Mouse (Mus musculus) limb, embryonic 13.5 days (tissue): ENCODE data around the gene Ube2cbp. TPM values are rescaled to one million over a fixed set of nuclear protein-coding genes. Genes with fewer than 3 reads are reported as not detected.

ENCODE experiments used
- ATAC-seq: fragments of 200-750 bp; cut with Nextera tagmentation; 2 replicates; pipeline ENCODE4 v1.8.0; 2017; ENCODE audit warnings: low read depth, moderate number of reproducible peaks, moderate TSS enrichment; ENCODE audit not compliant: low FRiP score
- H3K27ac ChIP-seq: fragments of 300-500 bp; sonication (generic); 2 replicates; pipeline ENCODE4 v1.5.1; 2015; ENCODE audit warnings: inconsistent platforms, mild to moderate bottlenecking, moderate library complexity
- H3K27me3 ChIP-seq: fragments of 300-500 bp; sonication (generic); 2 replicates; pipeline ENCODE4 v1.6.1; 2015; ENCODE audit warnings: mild to moderate bottlenecking, inconsistent platforms
- H3K36me3 ChIP-seq: fragments of 300-500 bp; sonication (generic); 2 replicates; pipeline ENCODE4 v1.6.1; 2015; ENCODE audit warnings: inconsistent platforms, mild to moderate bottlenecking, moderate library complexity
- H3K4me1 ChIP-seq: fragments of 300-500 bp; sonication (generic); 2 replicates; pipeline ENCODE4 v1.6.1; 2015; ENCODE audit warnings: inconsistent platforms
- H3K4me2 ChIP-seq: fragments of 300-500 bp; sonication (generic); replicated peaks from 2 replicates; pipeline ENCODE4 v1.6.1; 2015; ENCODE audit warnings: inconsistent platforms, mild to moderate bottlenecking, moderate library complexity
- H3K4me3 ChIP-seq: fragments of 300-500 bp; sonication (generic); 2 replicates; pipeline ENCODE4 v1.5.1; 2015; ENCODE audit warnings: moderate library complexity, mild to moderate bottlenecking, inconsistent platforms
- H3K9ac ChIP-seq: fragments of 300-500 bp; sonication (generic); 2 replicates; pipeline ENCODE4 v1.6.1; 2015; ENCODE audit warnings: mild to moderate bottlenecking, inconsistent platforms
- H3K9me3 ChIP-seq: fragments of 300-500 bp; sonication (generic); 2 replicates; pipeline ENCODE4 v1.6.1; 2016; ENCODE audit warnings: inconsistent platforms
- WGBS: fragments of 180-500 bp; shearing (Covaris S2); methylation state at CpG from one replicate; pipeline ENCODE4 v1.1.7; 2015; 5-methylcytosine and 5-hydroxymethylcytosine counted together
- polyA plus RNA-seq: library from polyadenylated mRNA; unstranded; fragments of >200 nt; fragmentation: Nextera tagmentation; extraction: Ambion mirVana; gene quantifications from 2 replicates; pipeline ENCODE4 v1.2.1, GENCODE M21; 2015

Gene Ube2cbp
- polyA plus RNA-seq, 1 experiment from 2014 or later = 5.6 TPM

GRCm38 (mm10) chr9:86355851-86356250 lies 108.9 kb downstream of the Ube2cbp start:
- H3K9ac ChIP-seq = no peak overlapping the region
- H3K4me2 ChIP-seq = no peak overlapping the region
- no peaks in the 10 kb centered on the region for H3K27me3 ChIP-seq
- no peak overlapping the region for H3K27ac ChIP-seq
- no peaks in the 10 kb centered on the region for H3K9me3 ChIP-seq
- H3K36me3 ChIP-seq = no peaks in the 10 kb centered on the region
- no peak for ATAC-seq
- no peak overlapping the region for H3K4me3 ChIP-seq
- 86% methylated on average over 3 of the region's 3 CpGs for WGBS
- H3K4me1 ChIP-seq = no peaks in the 10 kb centered on the region

- 81% methylated on average over 3 of the region's 3 CpGs for WGBS
- ATAC-seq = no peak
These were observed 113.3 kb downstream of the Ube2cbp start for GRCm38 (mm10) chr9:86351491-86351890.

GRCm38 (mm10) chr9:86336792-86337191 lies 128.0 kb downstream of the Ube2cbp start:
- H3K36me3 ChIP-seq = no peaks in the 10 kb centered on the region
- no peak overlapping the region for H3K9ac ChIP-seq
- H3K9me3 ChIP-seq = no peaks in the 10 kb centered on the region
- peaks cover 16% of the 10 kb centered on the region; the same call in 1 of the 2 replicates for H3K4me1 ChIP-seq
- 71% methylated on average over 2 of the region's 2 CpGs for WGBS
- ATAC-seq = no peak
- H3K4me2 ChIP-seq = no peak overlapping the region
- H3K27ac ChIP-seq = no peak overlapping the region
- H3K4me3 ChIP-seq = no peak overlapping the region
- no peaks in the 10 kb centered on the region for H3K27me3 ChIP-seq

More at GRCm38 (mm10) chr9:86351491-86351890, 113.3 kb downstream of the Ube2cbp start:
- Histone ChIP-seq H3K4me1 (no peaks in the 10 kb centered on the region), H3K4me2 (no peak overlapping the region), H3K36me3 (no peaks in the 10 kb centered on the region), H3K9me3 (no peaks in the 10 kb centered on the region), H3K27me3 (no peaks in the 10 kb centered on the region), H3K4me3 (no peak overlapping the region), H3K9ac (no peak overlapping the region), H3K27ac (no peak overlapping the region)

- ATAC-seq = no peak
- H3K9me3 ChIP-seq = no peaks in the 10 kb centered on the region
- WGBS = 59% methylated on average over 3 of the region's 3 CpGs
- no peak overlapping the region for H3K27ac ChIP-seq
- no peak overlapping the region for H3K4me2 ChIP-seq
- H3K27me3 ChIP-seq = no peaks in the 10 kb centered on the region
- H3K4me3 ChIP-seq = no peak overlapping the region
- H3K4me1 ChIP-seq = peaks cover 16% of the 10 kb centered on the region; the same call in 1 of the 2 replicates
- H3K36me3 ChIP-seq = no peaks in the 10 kb centered on the region
- no peak overlapping the region for H3K9ac ChIP-seq
These were observed 128.4 kb downstream of the Ube2cbp start for GRCm38 (mm10) chr9:86336361-86336760.

- Histone ChIP-seq H3K9ac (no peak overlapping the region), H3K36me3 (no peaks in the 10 kb centered on the region), H3K27me3 (no peaks in the 10 kb centered on the region), H3K27ac (no peak overlapping the region), H3K4me2 (no peak overlapping the region), H3K9me3 (no peaks in the 10 kb centered on the region), H3K4me3 (no peak overlapping the region), H3K4me1 (peaks cover 16% of the 10 kb centered on the region; the same call in 1 of the 2 replicates)
- WGBS = 29% methylated on average over 4 of the region's 4 CpGs
- ATAC-seq = peak; percentile 64; the same call in 1 of the 2 replicates
These were observed 129.2 kb downstream of the Ube2cbp start for GRCm38 (mm10) chr9:86335588-86335987.

GRCm38 (mm10) chr9:86334357-86334756 lies 130.4 kb downstream of the Ube2cbp start:
- no peak overlapping the region for H3K27ac ChIP-seq
- H3K9ac ChIP-seq = no peak overlapping the region
- H3K4me3 ChIP-seq = no peak overlapping the region
- peaks cover 16% of the 10 kb centered on the region; the same call in 1 of the 2 replicates for H3K4me1 ChIP-seq
- ATAC-seq = peak; percentile 64
- H3K27me3 ChIP-seq = no peaks in the 10 kb centered on the region
- no peaks in the 10 kb centered on the region for H3K9me3 ChIP-seq
- no peak overlapping the region for H3K4me2 ChIP-seq
- 54% methylated on average over 5 of the region's 5 CpGs for WGBS
- H3K36me3 ChIP-seq = no peaks in the 10 kb centered on the region

GRCm38 (mm10) chr9:86330591-86330990 lies 134.2 kb downstream of the Ube2cbp start:
- ATAC-seq = no peak
- Histone ChIP-seq H3K27ac (no peak overlapping the region), H3K27me3 (no peaks in the 10 kb centered on the region), H3K36me3 (no peaks in the 10 kb centered on the region), H3K4me3 (no peak overlapping the region), H3K4me1 (peaks cover 22% of the 10 kb centered on the region), H3K9ac (no peak overlapping the region), H3K9me3 (no peaks in the 10 kb centered on the region), H3K4me2 (no peak overlapping the region)
- WGBS = 80% methylated on average over 3 of the region's 3 CpGs

GRCm38 (mm10) chr9:86328270-86328669 lies 136.5 kb downstream of the Ube2cbp start:
- no peaks in the 10 kb centered on the region for H3K36me3 ChIP-seq
- H3K27me3 ChIP-seq = no peaks in the 10 kb centered on the region
- no peak overlapping the region for H3K4me3 ChIP-seq
- H3K4me1 ChIP-seq = peaks cover 25% of the 10 kb centered on the region
- 52% methylated on average over 4 of the region's 4 CpGs for WGBS
- 0 out of 2 replicates have a peak overlapping the region, but pooled peaks have one; percentile 10 for H3K27ac ChIP-seq
- no peak overlapping the region for H3K9ac ChIP-seq
- no peak for ATAC-seq
- H3K4me2 ChIP-seq = no peak overlapping the region
- H3K9me3 ChIP-seq = no peaks in the 10 kb centered on the region

- ATAC-seq = no peak
- 63% methylated on average over 3 of the region's 3 CpGs for WGBS
- Histone ChIP-seq H3K36me3 (no peaks in the 10 kb centered on the region), H3K4me3 (no peak overlapping the region), H3K27ac (no peak overlapping the region), H3K9ac (peak overlapping the region; percentile 26; the same call in 1 of the 2 replicates), H3K9me3 (no peaks in the 10 kb centered on the region), H3K4me1 (peaks cover 25% of the 10 kb centered on the region), H3K27me3 (no peaks in the 10 kb centered on the region), H3K4me2 (no peak overlapping the region)
These were observed 137.4 kb downstream of the Ube2cbp start for GRCm38 (mm10) chr9:86327341-86327740.

GRCm38 (mm10) chr9:86324772-86325171 lies 140.0 kb downstream of the Ube2cbp start:
- Histone ChIP-seq H3K27me3 (no peaks in the 10 kb centered on the region), H3K4me3 (no peak overlapping the region), H3K4me1 (peaks cover 25% of the 10 kb centered on the region), H3K9me3 (no peaks in the 10 kb centered on the region), H3K9ac (no peak overlapping the region), H3K4me2 (no peak overlapping the region), H3K27ac (peak overlapping the region; percentile 52; the same call in 1 of the 2 replicates), H3K36me3 (no peaks in the 10 kb centered on the region)
- WGBS = 23% methylated on average over 1 of the region's 1 CpGs
- ATAC-seq = no peak

- Histone ChIP-seq H3K4me3 (no peak overlapping the region), H3K4me1 (peaks cover 3% of the 10 kb centered on the region; the same call in 1 of the 2 replicates), H3K9me3 (no peaks in the 10 kb centered on the region), H3K27ac (no peak overlapping the region), H3K36me3 (no peaks in the 10 kb centered on the region), H3K27me3 (no peaks in the 10 kb centered on the region), H3K9ac (no peak overlapping the region), H3K4me2 (no peak overlapping the region)
- ATAC-seq = no peak
- WGBS = 63% methylated on average over 6 of the region's 6 CpGs
These were observed 145.1 kb downstream of the Ube2cbp start for GRCm38 (mm10) chr9:86319516-86320140.

- no peak overlapping the region for H3K9ac ChIP-seq
- ATAC-seq = no peak
- H3K4me2 ChIP-seq = no peak overlapping the region
- peaks cover 4% of the 10 kb centered on the region; the same call in 1 of the 2 replicates for H3K9me3 ChIP-seq
- H3K27me3 ChIP-seq = no peaks in the 10 kb centered on the region
- 92% methylated on average over 2 of the region's 2 CpGs for WGBS
- H3K36me3 ChIP-seq = no peaks in the 10 kb centered on the region
- H3K4me3 ChIP-seq = no peak overlapping the region
- H3K4me1 ChIP-seq = no peaks in the 10 kb centered on the region
- H3K27ac ChIP-seq = no peak overlapping the region
These were observed 149.1 kb downstream of the Ube2cbp start for GRCm38 (mm10) chr9:86315700-86316099.

- Histone ChIP-seq H3K9me3 (peaks cover 4% of the 10 kb centered on the region; the same call in 1 of the 2 replicates), H3K36me3 (no peaks in the 10 kb centered on the region), H3K4me2 (no peak overlapping the region), H3K4me3 (no peak overlapping the region), H3K4me1 (no peaks in the 10 kb centered on the region), H3K27ac (no peak overlapping the region), H3K27me3 (no peaks in the 10 kb centered on the region), H3K9ac (no peak overlapping the region)
- 34% methylated on average over 4 of the region's 4 CpGs for WGBS
- no peak for ATAC-seq
These were observed 156.1 kb downstream of the Ube2cbp start for GRCm38 (mm10) chr9:86308616-86309015.
